Mouse (Mus musculus) intestine, postnatal 0 days (tissue): ENCODE measurements around the gene Sez6l. TPM values are rescaled to one million over a fixed set of nuclear protein-coding genes. Genes with fewer than 3 reads are reported as not detected.

Experiments used
- ATAC-seq: fragments of 200-750 bp; cut with Nextera tagmentation; 2 replicates; pipeline ENCODE4 v1.8.0; 2017; ENCODE audit warnings: mild to moderate bottlenecking, moderate TSS enrichment, moderate library complexity
- H3K27ac ChIP-seq: fragments of 300-500 bp; sonication (generic); 2 replicates; pipeline ENCODE4 v1.5.1; 2014; ENCODE audit warnings: mild to moderate bottlenecking, low read depth, low read length, moderate library complexity
- H3K27me3 ChIP-seq: fragments of 300-500 bp; sonication (generic); replicated peaks from 2 replicates; pipeline ENCODE4 v1.6.1; 2014; ENCODE audit warnings: low read length, mixed read lengths; ENCODE audit not compliant: control insufficient read depth, insufficient read depth
- H3K36me3 ChIP-seq: fragments of 300-500 bp; sonication (generic); 2 replicates; pipeline ENCODE4 v1.6.1; 2014; ENCODE audit warnings: mild to moderate bottlenecking, moderate library complexity; ENCODE audit not compliant: control insufficient read depth, insufficient read depth
- H3K4me1 ChIP-seq: fragments of 300-500 bp; sonication (generic); replicated peaks from 2 replicates; pipeline ENCODE4 v1.6.1; 2014; ENCODE audit warnings: antibody characterized with exemption, low read length, mixed read lengths; ENCODE audit not compliant: control insufficient read depth, insufficient read depth
- H3K4me2 ChIP-seq: fragments of 300-500 bp; sonication (generic); replicated peaks from 2 replicates; pipeline ENCODE4 v1.6.1; 2014; ENCODE audit warnings: low read depth, mild to moderate bottlenecking, moderate library complexity
- H3K4me3 ChIP-seq: fragments of 300-500 bp; sonication (generic); 2 replicates; pipeline ENCODE4 v1.5.1; 2014; ENCODE audit warnings: low read depth, low read length
- H3K9ac ChIP-seq: fragments of 300-500 bp; sonication (generic); 2 replicates; pipeline ENCODE4 v1.6.1; 2014; ENCODE audit warnings: mild to moderate bottlenecking, low read depth, low read length
- H3K9me3 ChIP-seq: fragments of 300-500 bp; sonication (generic); 2 replicates; pipeline ENCODE4 v1.6.1; 2016; ENCODE audit warnings: mixed run types; ENCODE audit not compliant: control insufficient read depth
- CTCF ChIP-seq: sonication (generic); IDR thresholded peaks from 2 replicates; pipeline ENCODE4 v1.5.1; 2016; ENCODE audit warnings: low read depth, mild to moderate bottlenecking, control low read depth, antibody characterized with exemption, moderate library complexity
- WGBS: fragments of 180-500 bp; shearing (Covaris S2); extraction: QIAGEN DNeasy Blood & Tissue Kit; methylation state at CpG from one replicate; pipeline ENCODE4 v1.1.7; 2014; 5-methylcytosine and 5-hydroxymethylcytosine counted together
- polyA plus RNA-seq: library from polyadenylated mRNA; unstranded; fragments of >200 nt; fragmentation: Nextera tagmentation; extraction: Ambion mirVana; gene quantifications from 2 replicates; pipeline ENCODE4 v1.2.1, GENCODE M21; 2015

Gene Sez6l
- polyA plus RNA-seq, 1 experiment from 2014 or later, result 0.63 TPM

DNA sequence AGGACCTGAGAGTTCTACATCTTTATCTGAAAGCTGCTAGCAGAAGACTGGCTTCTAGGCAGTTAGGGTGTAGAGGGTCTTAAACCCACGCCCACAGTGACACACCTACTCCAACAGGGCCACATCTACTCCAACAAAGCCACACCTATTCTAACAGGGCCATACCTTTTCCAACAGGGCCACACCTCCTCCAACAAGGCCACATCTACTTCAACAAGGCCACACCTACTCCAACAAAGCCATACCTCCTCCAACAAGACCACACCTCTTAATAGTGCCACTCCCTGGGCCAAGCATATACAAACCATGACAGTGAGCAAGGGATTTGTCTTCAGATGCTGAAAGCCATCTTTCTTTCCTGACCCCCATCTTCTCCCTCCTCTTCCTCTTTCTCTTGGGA is 14.7 kb upstream of the Sez6l start:
- 30% methylated on average over 1 of the region's 1 CpGs for WGBS
- no peak overlapping the region for H3K9ac ChIP-seq
- ATAC-seq, result no peak

DNA sequence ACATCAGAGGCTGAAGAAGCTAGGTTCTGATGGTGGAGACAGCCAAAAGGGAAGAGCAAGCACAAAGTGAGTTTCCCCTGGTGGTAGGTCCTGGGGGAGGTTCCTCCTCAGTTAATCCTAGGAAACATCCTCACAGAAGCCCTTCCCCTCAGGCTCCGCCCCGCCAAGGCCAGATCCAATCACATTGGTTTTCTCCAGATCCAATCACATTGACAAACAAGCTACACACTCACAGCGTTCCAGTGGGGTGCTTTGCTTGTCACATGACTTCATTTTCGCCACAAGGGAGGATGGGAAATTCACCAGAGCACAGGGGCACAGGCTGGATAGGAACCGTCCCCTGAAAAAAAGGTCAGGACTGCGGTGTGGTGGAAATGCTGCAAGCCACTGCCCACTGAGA is 9.1 kb upstream of the Sez6l start:
- TF ChIP-seq CTCF, result no peak
- Histone ChIP-seq H3K9me3 (no peaks in the 10 kb centered on the region), H3K9ac (no peak overlapping the region), H3K4me3 (no peak overlapping the region), H3K27me3 (no peaks in the 10 kb centered on the region), H3K36me3 (no peaks in the 10 kb centered on the region), H3K27ac (no peak overlapping the region), H3K4me1 (no peaks in the 10 kb centered on the region), H3K4me2 (no peak overlapping the region)
- ATAC-seq, result no peak
- WGBS, result 54% methylated on average over 6 of the region's 6 CpGs

More for the DNA sequence above, 14.7 kb upstream of the Sez6l start:
- TF ChIP-seq CTCF, result no peak
- Histone ChIP-seq H3K9me3 (no peaks in the 10 kb centered on the region), H3K4me1 (no peaks in the 10 kb centered on the region), H3K27ac (no peak overlapping the region), H3K4me3 (no peak overlapping the region), H3K4me2 (no peak overlapping the region), H3K36me3 (no peaks in the 10 kb centered on the region), H3K27me3 (no peaks in the 10 kb centered on the region)

DNA sequence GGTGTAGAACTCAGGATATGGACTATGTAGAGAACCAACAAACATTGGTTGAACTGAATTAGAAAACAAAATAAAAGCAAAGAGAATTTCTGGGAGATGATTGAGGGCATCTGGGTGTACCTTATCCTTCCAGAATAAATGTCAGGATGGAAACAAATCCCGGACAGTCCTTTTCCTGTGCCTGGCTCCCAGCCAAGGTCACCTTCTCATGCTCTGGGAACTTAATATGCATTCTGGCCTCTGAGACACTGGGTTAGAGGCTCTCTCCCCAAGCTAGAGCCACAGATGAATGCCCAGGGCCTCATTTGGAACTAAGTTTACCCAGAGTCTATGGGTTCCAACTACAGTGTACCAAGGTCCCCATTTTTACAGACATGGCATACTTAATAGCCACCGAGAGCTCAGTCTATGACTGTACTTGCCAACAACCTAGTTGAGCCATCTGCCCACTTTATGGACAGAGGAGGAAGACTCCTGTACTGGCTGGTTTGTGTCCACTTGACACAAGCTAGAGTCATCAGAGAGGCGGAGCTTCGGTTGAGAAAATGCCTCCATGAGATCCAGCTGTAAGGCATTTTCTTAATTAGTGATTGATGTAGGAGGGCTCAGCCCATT is 7.3 kb upstream of the Sez6l start:
- Histone ChIP-seq H3K27ac (no peak overlapping the region), H3K4me3 (no peak overlapping the region), H3K27me3 (0 out of 2 replicates have a peak, but pooled peaks cover under 1% of the 10 kb centered on the region), H3K4me1 (no peaks in the 10 kb centered on the region), H3K9me3 (no peaks in the 10 kb centered on the region), H3K4me2 (no peak overlapping the region), H3K36me3 (no peaks in the 10 kb centered on the region), H3K9ac (no peak overlapping the region)
- no peak for ATAC-seq
- WGBS, result 90% methylated on average over 4 of the region's 4 CpGs
- no peak for TF ChIP-seq CTCF

DNA sequence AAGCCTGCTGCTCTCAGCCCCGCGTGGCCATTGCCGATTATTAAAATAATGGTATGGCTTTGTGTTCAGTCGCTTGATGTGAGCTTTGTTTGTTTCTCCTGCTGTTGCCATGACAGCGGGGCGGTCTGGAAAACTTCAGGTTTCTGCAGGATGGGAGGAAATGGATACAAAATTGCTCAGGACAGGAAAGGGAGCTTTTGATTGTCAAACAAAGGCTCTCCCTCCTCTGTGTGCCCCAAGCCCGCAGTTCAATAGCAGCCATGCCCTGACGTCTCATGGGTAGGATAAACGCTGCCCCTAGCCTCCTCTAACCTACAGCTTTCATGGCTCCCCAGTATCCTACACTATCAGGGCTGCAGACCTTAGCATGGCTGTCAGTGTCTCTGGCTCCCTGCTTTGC is 6.3 kb upstream of the Sez6l start:
- 19% methylated on average over 9 of the region's 9 CpGs for WGBS
- Histone ChIP-seq H3K4me2 (no peak overlapping the region), H3K9ac (no peak overlapping the region), H3K9me3 (no peaks in the 10 kb centered on the region), H3K27me3 (peaks cover 8% of the 10 kb centered on the region; the same call in 1 of the 2 replicates), H3K4me1 (no peaks in the 10 kb centered on the region), H3K4me3 (no peak overlapping the region), H3K36me3 (no peaks in the 10 kb centered on the region), H3K27ac (no peak overlapping the region)
- ATAC-seq, result no peak
- 0 out of 2 replicates have a peak, but pooled peaks have one; percentile 4 for TF ChIP-seq CTCF

DNA sequence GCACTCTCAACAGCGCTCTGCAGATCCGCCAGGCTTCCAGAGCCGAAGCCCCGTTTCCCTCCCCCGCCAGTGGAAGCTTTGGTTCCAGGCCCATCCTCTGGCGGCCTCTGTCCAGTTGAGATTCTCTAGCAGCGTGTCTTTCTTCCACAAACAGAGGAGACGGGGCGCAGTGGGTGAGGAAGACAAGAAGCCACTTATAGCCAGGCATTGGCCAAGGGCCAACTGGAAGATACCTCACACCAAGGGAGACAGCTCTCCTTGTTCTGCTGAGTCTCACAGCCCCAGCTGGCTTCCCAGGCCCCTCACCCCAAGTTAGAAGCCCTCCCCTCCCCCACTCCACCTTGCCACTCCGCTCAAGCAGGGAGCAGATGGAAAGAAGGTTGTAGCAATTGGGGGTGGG is 765 bp upstream of the Sez6l start:
- H3K36me3 ChIP-seq, result no peaks in the 10 kb centered on the region
- no peak overlapping the region; the same call in 1 of the 2 replicates for H3K4me2 ChIP-seq
- no peaks in the 10 kb centered on the region for H3K4me1 ChIP-seq
- peaks cover 44% of the 10 kb centered on the region for H3K27me3 ChIP-seq
- ATAC-seq, result no peak
- H3K27ac ChIP-seq, result no peak overlapping the region
- WGBS, result 13% methylated on average over 10 of the region's 10 CpGs
- H3K9ac ChIP-seq, result no peak overlapping the region
- TF ChIP-seq CTCF, result no peak
- no peak overlapping the region for H3K4me3 ChIP-seq
- no peaks in the 10 kb centered on the region for H3K9me3 ChIP-seq

DNA sequence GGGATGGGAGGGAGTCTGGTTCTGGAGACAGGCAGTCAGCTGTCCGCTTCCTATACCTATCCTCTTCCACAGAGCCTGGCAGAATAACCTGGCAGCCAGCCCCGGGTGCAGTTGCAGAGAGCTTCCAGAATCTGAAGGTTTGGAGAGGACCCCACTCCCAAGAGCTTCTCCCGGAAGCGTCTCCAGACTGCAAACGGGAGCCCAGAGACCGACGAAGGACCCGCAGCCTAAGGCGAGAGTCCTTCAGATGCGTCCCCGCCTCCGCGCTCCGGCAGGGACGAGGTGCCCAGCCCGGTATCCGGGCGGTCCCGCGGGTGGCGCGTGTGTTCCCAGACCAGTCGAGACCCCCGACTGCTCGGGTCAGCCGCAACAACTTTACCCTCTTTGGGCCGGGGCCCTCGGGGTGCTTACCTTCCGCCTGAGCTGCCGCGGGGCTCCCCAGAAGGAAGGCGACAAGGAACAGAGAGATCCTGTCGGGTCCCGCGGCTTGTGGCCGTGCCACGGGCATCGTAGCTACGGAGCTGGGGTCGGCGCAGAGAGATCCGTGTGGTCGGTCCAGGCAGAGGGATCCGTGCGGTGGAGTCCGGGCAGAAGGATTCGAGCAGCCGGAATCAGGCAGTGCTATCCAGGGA is 508 bp downstream of the Sez6l start:
- Histone ChIP-seq H3K4me2 (peak overlapping the region; percentile 56), H3K27ac (no peak overlapping the region), H3K27me3 (peaks cover 44% of the 10 kb centered on the region), H3K36me3 (no peaks in the 10 kb centered on the region), H3K9me3 (no peaks in the 10 kb centered on the region), H3K4me1 (no peaks in the 10 kb centered on the region), H3K4me3 (peak overlapping the region; percentile 27), H3K9ac (no peak overlapping the region)
- no peak for TF ChIP-seq CTCF
- ATAC-seq, result no peak
- 1% methylated on average over 48 of the region's 48 CpGs for WGBS
